Mouse (Mus musculus) cerebellum, postnatal 36 days (tissue): Measurements from ENCODE around the gene Hba-a1.
"Not testable (repeated sequence)": the region's sequence is repeated elsewhere in the genome, so short reads cannot be mapped to it uniquely, and the experiment has no call there.

ENCODE experiments used
- DNase-seq, 2 experiments: peaks; one replicate each; pipeline ENCODE4 v3.0.0; 2021 to 2022; ENCODE audit warnings: mixed read lengths in 2 of 2

Gene Hba-a1

DNA sequence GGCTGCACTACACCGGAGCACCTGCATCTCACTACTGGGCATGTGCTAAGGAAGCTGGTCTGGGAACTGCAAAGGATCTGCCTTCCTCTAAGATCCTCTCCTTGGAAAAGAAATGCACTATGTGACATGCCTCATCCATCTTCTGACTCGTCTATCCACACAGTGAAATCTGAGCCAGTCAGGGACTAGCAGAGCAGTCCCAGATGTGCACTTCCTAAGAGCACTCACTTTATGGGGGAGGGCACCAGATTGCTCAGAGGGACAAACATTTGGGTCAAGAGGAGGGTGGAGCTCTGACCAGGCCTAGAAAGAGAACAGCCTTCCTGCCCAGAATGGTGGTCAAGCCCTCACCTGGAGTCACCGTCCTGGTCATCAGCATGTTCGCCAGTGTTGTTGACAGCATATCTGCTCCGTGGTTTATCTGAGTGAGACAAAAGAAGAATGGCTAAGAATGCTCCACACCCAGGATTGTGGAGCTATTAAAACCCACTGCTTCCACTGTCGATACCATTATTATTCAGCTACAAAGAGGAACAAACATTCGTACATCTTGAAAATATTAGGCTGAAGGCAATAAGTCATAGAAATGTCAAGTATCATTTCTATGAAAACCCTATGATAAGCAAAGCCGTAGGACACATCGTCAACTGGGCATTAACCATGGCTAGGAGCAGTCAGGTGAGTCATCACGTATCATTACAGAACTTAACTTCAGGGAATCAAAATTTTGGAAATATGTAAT, 20.5 kb upstream of the Hba-a1 start:
- no peak for DNase-seq

DNA sequence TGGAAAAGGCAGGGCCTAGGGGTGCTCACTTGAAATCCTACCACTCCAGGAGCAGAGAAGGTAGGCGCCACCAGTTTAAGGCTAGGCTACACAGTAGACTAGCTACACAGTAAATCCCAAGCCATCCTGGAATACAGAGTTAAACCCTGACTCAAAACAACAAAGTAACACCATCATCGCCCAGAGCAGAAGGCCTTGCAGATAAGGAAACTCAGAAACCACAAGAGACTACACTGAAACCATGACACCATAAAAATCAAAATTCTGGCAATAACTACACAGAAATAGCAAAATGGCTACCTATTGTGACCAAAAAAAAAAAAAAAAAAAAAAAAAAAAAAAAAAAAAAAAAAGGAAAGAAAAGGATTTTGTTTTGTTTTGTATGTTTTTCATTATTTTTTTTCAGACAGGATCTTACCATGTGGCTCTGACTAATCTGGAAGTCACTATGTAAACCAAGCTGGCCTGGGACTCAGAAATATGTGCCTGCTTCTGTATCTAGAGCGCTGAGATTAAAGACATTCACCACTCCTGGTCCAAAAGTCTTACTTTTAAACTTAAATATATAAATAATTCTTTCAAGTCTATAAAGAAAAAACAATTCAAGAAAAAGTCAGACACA, 18.1 kb upstream of the Hba-a1 start:
- DNase-seq: no peak

DNA sequence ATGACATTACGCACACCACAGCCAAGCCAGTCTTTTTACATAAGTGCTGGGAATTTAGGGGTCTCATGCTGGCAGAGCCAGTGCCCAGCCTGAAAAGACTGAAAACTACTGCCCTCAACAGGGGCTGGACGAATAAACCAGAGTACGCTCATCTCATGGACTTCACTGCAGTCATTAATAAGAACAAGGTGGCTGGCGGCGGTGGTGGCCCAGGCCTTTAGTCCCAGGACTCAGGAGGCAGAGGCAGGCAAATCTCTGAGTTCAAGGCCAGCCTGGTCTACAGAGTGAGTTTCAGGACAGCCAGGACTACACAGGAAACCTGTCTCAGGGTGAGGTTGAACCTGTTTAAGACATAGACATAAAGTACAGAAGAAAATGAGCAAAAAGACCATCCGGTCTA, 17.1 kb upstream of the Hba-a1 start:
- no peak for DNase-seq

DNA sequence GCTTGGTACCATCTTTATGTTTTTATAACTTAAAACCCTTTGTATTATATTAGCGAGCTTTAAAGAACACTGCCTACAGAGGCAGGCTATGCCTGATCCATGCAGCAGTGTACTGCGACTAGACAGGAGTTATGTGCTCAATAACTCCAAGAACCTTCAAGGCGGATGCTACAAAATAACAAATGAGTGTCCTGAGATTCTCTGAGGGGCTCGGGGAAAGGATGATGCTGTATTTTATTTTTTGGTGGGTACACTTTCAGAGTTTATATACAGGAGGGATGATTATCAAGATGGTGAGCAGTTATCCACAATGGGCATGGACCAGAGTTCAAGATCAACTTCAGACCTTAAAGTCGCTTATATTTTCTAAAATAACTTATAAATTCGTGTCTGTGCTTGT, 16.5 kb upstream of the Hba-a1 start:
- no peak for DNase-seq

DNA sequence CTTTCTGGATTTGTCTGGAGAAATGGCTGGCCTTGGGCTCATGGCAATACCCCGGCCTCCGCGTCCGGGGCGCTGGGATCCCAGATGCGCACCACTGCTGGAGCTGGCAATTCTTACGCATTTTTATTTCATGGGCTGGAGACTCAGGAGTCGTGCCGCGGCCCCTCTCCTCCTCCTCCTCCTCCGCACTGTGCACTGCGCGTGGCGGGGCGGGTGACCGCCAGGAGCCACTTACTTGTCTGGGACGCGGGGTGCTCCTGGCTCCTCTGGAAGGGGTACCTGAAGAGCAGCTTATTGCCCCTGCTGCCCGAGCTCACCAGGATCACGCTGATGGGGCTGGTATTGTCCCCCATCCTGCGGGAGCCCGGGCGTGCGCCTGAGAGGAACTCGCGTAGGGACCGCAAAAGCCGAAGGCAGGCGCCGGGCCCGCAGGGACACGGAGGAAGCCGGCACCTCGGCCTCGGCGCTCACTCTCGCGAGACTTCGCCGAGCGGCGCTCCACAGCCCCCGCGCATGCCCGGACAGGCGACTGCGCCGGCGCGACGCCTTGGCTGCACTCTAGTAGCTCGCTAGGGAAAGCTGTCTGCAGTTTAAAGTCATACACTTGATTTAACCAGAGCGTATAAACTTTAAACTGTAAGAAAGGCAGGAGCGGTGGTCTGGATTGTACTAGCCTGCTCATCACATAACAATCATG, 16.0 kb upstream of the Hba-a1 start, which contains the start of gene Nprl3:
Nprl3 (minus strand) TSS at position 520 of the 697 bp plus-strand sequence.
- DNase-seq: peak; percentile 94 to 97

DNA sequence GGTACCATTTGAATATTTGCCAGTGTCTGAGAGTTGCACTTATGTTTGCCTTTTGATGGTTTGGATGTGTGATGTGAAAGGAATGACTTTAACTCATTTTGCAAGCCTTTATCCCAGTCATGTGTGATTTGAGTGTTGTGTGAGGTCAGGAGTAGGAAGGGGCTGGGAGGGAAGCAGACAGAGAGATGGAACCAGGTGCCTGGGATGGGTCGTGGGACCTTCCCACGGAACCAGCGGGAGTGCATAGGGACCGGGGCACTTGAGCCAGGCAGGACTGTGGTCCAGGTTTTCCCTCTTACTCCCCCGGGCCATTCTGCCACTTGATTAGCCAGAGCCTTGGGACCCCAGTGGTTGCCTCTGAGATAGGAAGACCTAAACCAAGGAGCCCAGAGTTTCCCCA, 15.3 kb upstream of the Hba-a1 start:
- DNase-seq: peak; percentile 12 to 22

DNA sequence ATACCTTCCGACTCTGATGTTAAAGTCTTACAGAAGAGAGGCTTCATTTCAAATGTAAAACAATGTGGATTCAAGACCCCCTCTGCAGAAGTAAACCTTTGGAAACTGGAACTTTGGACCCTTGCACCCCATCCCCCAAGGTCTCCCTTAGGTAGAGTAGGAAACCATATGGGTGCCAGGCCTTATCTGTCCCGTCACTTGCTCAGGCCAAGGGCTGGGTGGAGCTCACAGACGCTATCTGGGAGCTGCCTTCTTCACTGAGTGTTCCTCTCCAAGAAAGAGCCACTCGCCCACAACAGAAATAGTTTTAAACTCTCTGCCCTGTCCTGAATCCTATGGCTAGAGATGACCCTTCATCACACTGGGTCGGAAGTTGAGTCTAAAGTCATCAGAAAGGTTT, 14.4 kb upstream of the Hba-a1 start:
- DNase-seq: no peak

DNA sequence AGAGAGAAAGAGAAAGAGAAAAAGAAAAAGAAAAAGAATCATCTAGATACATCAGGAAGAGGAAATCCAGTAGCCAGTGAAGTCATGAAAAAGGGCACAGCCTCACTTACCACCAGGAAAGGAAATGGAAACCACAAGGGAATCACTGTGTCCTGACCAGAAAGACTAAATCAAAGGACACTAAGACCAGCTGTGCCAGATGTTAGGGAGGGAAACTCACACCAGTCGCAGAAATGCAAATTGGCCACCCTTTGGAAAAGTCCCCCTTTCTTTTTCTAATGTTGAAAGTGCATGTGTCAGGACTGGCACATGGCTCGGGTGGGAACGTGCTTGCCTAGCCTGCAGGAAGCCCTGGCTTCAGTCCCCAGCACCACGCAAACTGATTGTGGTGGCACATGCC, 12.1 kb upstream of the Hba-a1 start:
- no peak for DNase-seq

DNA sequence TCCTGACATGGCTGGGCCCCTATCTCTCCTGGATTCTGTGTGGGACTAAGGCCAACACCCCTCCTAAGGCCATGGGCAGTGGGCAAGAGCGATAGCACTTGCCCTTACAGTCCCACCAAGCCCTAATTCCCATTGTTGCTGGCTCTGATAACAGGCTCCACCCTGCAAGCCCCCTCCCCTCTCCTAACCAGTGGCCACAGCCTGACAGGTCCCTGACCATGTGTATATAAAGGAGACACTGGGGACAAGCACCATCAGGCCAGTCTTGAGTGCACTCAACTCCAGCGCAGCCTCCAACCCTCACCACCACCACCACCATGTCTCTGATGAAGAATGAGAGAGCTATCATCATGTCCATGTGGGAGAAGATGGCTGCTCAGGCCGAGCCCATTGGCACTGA, 7.0 kb upstream of the Hba-a1 start, which contains the start of gene Hba-x:
Hba-x (plus strand) TSS at position 54 of the 400 bp plus-strand sequence.
- no peak for DNase-seq

DNA sequence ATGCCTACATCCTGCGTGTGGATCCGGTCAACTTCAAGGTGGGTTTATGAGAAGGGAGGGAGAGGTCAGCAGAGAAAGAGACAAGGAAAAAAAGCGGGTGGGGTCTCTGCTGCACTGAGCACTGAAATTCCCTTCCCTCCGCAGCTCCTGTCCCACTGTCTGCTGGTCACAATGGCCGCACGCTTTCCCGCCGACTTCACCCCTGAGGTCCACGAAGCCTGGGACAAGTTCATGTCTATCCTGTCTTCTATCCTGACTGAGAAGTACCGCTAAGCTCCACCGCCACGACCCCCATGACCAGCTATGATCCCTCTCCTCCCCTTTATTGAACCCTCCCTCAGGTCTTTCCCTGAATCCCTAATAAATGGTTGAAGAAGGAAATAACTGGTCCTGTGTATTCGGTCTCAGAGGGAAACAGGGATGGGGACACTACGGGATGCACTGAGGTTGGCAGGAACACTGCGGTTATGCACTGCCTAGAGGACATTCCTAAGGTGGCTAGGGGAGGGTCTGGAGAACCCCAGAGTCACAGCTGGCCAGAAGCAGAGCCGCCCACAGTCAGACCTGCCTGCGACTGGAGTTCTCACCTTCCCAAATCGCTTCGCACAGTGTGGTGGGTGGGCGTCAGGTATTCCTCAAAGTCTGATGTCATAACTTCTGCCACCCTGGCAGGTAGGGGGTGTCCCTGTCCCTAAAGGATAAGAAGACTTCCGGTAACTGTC, 5.4 kb upstream of the Hba-a1 start:
- no peak for DNase-seq

DNA sequence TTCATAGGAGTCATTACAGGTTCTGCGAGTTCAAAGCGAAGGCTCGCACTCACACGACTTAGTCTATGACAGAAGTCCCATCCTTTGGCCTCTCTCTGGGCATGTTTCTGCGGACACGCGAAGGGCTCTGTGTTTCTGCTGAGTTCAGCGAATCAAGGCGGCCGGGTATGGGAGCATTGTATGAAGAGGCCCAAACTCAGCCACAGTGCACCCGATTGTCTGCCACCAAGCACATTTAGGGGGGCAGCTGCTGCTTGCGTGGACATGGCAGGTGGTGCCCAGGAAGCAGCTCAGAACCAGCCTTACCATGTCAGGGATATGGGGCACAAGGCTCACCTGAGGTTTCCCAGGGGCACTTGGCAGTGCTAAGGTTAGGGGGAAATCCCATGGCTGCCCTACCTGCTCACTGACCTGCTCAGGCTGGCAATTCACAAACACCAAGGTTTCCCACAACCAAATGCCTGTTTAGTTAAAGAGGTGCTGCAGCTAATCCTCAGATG, 4.8 kb upstream of the Hba-a1 start:
- no peak for DNase-seq

DNA sequence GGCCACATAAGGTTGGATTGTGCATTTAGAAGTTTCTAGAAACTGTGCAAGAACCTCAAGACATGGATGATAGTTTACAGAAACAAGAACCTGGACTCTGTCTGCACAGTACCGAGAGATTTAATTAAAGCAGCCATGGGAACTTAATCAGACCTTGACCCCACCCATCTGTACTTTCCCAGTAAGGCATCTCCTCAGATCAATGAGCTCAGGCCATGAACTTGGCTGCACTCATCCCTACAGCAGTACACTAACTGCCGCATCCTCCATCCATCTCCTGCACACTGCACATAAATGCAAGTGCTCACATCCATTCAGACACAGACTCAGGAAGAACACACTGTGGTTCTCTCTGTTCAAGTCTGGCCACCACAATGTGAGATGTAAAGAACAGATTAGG, 2.7 kb upstream of the Hba-a1 start:
- DNase-seq: no peak

DNA sequence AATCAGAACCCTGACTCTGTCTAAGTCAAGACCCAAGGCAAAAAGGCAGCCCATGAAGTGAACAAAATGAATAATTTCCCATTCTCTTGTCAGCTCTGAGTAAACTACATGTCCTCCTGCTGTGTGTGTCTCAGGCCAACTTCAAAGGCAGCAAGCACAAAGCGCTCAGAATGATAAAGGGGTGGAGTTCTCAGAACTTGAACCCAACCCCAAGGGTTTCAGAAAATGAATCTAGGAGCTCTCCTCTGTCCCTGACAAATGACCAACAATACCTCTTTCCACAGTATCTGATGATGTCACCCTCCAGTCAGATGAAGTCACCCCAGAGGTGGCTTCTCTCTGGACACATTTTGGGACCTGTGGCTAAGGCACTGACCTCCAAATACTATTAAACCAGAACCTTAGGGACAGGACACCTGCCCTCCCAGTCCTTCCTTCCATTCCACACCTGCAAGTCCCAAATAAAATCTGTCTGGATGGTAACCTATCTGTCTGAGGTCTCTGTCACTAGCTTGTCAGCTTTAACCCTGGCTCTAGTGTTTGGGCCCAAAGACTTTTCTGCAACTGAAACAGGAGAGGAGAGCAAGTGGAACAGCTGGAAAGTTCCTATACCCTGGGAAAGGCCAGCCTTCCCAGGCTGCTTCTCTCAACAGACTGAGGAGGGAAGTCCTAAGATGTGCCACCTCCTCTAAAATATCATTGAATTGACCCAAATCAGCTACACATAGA, 1.7 kb upstream of the Hba-a1 start:
- no peak for DNase-seq

DNA sequence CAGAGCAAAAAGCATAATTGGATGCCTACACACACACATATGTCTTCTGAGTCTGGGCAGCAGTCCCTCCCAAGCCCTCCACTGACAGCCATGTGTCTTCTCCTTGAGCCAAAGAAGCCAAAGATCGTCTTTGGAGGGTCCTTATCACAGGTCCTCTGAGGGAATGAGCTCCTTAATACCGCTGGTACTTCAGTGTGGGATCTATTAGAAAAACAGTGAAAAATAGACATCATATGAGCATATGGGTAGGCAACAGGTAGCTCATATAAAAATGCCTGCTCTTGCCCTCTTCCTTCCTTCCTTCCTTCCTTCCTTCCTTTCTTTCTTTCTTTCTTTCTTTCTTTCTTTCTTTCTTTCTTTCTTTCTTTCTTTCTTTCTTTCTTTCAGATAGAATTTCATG, 1.3 kb downstream of the Hba-a1 start:
- not testable (repeated sequence) for DNase-seq

DNA sequence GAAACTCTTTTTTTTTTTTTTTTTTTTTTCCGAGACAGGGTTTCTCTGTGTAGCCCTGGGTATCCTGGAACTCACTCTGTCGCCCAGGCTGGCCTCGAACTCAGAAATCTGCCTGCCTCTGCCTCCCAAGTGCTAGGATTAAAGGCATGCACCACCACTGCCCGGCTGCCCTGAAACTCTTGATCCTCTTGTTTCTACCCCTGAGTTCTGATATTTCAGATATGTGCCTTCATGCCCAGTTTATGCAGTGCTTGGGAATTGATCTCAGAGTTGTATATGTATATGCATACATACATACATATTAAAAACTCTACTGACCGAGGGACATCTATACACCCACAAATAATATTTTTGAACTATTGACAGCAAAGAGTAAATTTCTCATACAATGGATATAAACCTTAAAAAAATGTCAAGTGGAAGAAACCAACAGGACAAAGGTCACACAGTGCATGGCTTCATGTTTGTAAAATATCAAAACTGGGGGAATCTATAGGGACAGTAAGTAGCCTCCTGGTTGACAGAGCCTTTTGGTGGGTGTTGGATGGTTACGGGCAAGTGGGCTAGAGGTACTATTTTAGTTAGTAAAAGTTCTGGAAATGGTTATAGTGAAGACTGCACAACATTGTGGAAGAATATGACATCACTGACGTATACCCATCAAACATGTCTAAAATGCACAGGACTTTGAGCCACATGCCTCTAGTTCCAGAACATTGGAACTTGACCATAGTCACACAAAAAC, 1.9 kb downstream of the Hba-a1 start:
- no peak for DNase-seq

DNA sequence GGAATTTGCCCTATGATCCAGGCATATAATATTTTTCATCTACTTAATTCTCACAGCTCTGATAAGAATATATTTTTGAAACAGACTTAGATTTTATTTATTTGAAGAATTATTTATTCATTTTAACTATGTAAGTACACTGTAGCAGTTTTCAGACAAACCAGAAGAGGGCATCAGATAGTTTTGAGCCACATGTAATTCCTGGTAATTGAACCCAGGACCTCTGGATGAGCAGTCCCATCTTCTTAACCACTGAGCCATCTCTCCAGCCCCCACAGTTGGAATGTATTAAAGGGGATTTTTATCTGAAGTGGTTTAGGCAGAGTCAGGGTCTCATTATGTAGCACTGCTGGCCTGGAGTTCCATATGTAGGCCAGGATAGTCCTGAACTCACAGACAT, 2.6 kb downstream of the Hba-a1 start:
- not testable (repeated sequence) for DNase-seq

DNA sequence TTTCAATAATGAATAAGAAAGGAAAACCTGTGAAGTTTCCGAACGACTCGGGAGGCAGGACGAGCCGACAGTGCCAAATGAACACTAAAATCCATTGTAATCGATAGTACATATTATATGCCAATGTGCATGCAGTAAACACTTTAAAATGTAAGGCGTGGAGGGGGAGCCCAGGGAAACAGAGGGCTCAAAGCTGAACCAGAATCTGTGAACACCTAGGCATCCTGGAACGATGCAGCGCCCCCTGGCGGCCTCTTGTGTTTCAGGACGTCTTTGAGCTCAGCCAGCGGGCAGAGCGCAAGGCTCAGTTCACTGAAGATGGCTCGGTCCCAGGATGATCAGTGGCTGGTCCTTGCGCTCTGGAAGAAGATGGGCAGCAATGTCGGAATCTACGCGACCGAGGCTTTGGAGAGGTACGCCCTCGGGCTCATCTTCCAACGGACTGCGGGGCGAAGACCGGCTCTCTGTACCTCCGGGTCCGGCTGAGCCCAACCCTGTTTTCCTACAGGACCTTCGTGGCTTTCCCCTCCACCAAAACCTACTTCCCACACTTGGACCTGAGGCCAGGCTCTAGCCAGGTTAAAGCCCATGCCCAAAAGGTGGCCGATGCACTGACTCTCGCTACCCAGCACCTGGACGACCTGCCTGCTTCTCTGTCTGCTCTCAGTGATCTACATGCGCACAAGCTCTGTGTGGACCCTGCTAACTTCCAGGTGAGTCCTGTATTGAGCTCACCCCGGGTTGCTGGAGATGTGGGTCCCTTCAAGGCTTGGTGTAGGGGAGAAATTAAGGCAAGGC, 3.6 kb downstream of the Hba-a1 start, which contains the start of gene Hbq1b:
Hbq1b (plus strand) TSS at position 271 of the 798 bp plus-strand sequence.
- DNase-seq: peak; percentile 85 to 86

DNA sequence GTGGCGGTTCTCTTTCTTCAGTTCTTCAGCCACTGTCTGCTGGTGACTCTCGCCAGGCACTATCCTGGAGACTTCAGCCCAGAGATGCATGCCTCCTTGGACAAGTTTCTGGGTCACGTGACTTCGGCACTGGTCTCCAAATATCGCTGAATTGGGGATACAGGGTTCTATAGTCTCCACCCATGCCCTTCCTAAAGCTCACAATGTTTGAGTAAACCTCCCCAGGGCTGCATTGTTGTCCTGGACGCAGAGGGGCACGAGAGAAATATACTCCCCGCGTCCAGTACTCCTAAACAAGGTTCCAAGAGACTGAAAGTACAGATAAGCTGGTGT, 4.1 kb downstream of the Hba-a1 start:
- no peak for DNase-seq

DNA sequence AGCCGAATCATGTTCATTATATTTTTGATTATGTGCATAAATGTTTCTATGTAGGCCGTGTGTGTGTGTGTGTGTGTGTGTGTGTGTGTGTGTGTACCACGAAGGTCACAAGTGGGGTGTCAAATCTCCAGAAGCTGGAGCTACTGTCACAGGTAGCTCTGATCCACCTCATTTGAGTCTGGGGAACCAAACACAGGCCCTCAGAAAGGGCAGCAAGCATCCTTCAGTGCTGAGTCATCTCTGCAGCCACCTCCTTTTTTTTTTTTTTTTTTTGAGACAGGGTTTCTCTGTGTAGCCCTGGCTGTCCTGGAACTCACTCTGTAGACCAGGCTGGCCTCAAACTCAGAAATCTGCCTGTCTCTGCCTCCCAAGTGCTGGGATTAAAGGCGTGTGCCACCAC, 9.5 kb downstream of the Hba-a1 start:
- not testable (repeated sequence) for DNase-seq

DNA sequence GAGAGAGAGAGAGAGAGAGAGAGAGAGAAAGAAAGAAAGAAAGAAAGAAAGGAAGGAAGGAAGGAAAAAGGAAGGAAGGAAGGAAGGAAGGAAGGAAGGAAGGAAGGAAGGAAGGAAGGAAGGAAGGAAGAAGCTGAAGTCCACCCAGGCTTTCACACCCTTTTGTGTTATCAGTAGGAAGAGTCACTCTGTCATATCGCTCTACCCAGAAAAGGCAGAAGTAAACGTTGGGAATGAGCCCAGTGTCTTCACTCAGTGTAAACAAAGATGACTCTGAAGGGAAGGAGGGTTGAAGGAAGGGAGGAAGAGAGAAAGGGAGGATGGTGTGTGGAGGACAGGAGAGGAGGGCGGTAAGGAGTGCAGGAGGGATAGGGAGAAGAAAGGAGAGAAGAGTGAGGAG, 10.2 kb downstream of the Hba-a1 start:
- not testable (repeated sequence) for DNase-seq

DNA sequence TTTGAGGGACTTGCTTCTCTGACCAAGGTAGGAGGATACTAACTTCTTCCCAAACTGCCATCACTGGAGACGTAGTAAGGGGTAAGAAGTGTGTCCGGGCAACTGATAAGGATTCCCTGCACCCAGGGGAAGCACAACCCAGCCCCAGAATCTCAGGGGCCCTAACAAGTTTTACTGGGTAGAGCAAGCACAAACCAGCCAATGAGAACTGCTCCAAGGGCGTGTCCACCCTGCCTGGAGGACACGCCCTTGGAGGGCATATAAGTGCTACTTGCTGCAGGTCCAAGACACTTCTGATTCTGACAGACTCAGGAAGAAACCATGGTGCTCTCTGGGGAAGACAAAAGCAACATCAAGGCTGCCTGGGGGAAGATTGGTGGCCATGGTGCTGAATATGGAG, 12.9 kb downstream of the Hba-a1 start, which contains the start of gene Hba-a2:
Hba-a2 (plus strand) TSS at position 287 of the 400 bp plus-strand sequence.
- DNase-seq: not testable (repeated sequence)
